Mouse (Mus musculus): ENCODE measurements around the gene 4930578G10Rik. TPM values are rescaled to one million over a fixed set of nuclear protein-coding genes. Genes with fewer than 3 reads are reported as not detected.
"Not testable (repeated sequence)": the region's sequence is repeated elsewhere in the genome, so short reads cannot be mapped to it uniquely, and the experiment has no call there.

The 4930578G10Rik gene
- not detected for total RNA-seq (2021)
- polyA plus RNA-seq (2012; rRNA removed), result 0.32 TPM in 1 of 2 replicates, not detected in the other
- long read RNA-seq, result 0 reads

DNA sequence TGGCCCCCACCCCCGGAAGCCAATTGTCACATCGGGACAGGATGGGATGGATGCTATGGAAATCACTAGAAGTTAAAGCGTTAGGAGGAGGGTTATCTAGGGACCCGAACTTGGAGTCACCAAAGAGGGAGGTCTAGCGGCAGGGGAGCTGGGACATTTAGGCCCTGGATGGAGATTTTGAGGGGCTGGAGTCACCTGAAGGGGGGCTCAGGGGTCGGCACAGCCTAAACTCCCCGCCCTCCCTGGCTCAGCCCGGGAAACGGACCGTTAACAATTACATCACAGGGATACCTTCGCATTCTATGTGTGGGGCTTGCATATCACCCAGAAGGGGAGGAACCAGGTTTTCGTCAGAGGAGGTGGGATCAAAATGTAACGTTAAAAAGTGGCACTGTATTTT lies at the start of gene 4930578G10Rik:
Gene 4930578G10Rik, plus strand, starts transcription at position 301 of the 400 bp plus-strand sequence.
- WGBS, result no CpG with 5 or more reads among the region's 13 CpGs
- not testable (repeated sequence) for DNase-seq; H3K4me1 ChIP-seq (ENCODE audit: control insufficient read depth, insufficient read depth, low read length)

DNA sequence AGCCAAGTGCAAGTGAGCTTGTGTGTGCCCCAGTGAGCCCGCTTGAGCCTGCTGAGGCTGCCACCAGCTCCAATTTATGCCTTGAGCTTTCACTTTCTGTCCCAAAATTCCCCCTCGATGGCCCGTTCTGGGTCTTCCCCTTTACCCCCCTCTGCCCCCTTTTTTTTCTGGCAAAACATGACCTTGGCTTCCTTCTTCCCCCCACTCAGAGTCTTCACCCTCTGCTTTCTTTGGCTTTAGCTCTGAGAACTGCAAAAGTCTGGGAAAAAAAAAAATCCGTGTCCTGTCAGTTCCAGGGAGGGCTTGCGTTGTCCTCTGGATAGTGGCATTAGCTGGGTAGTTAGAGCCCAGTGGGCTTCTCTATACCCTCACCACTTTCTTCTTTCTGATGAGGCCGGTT lies 21.1 kb downstream of the 4930578G10Rik start, which contains the start of gene Ccl19:
Gene Ccl19, minus strand, starts transcription at position 101 of the 400 bp plus-strand sequence.
- H3K4me3 ChIP-seq; DNase-seq; H3K4me1 ChIP-seq (ENCODE audit: control insufficient read depth, insufficient read depth, low read length); H3K27me3 ChIP-seq (ENCODE audit: control insufficient read depth, insufficient read depth, low read length); H3K27ac ChIP-seq; intact Hi-C loops (cut with DNase I); H3K9ac ChIP-seq (ENCODE audit: low read depth, low read length); H3K36me3 ChIP-seq (ENCODE audit: control insufficient read depth, insufficient read depth, low read length); H3K79me2 ChIP-seq (replicated peaks; ENCODE audit: control insufficient read depth, insufficient read depth, low read length): not testable (repeated sequence)
- WGBS, result no CpG with 5 or more reads among the region's 6 CpGs

More for the DNA sequence above, at the start of gene 4930578G10Rik:
- H3K27ac ChIP-seq; H3K79me2 ChIP-seq (replicated peaks; ENCODE audit: control insufficient read depth, insufficient read depth, low read length); intact Hi-C loops (cut with DNase I); H3K4me3 ChIP-seq; H3K27me3 ChIP-seq (ENCODE audit: control insufficient read depth, insufficient read depth, low read length); H3K9ac ChIP-seq (ENCODE audit: low read depth, low read length); H3K36me3 ChIP-seq (ENCODE audit: control insufficient read depth, insufficient read depth, low read length): not testable (repeated sequence)

DNA sequence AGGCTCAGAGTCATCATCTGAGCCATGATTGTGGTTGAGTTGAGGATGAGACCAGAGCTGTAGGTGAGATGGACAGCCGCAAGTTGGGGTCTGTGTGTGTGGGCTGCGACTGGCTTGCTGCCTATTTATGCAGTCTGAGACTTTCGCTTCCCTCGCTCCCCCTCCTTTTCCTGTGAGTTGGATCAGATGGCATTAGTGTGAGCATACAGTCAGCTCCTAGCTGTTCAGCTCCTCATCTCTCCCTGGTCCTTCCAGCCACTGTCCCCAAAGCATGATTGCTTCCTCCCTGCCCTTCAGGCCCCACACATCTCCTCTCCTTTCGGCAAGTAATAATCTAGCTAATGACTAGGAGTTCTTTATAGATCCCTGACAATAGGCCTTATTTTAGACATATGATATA lies 38.5 kb downstream of the 4930578G10Rik start, which contains the start of gene Ccl21a:
Gene Ccl21a, minus strand, starts transcription at position 101 of the 400 bp plus-strand sequence.
- H3K9ac ChIP-seq (ENCODE audit: low read depth, low read length), result not testable (repeated sequence)

DNA sequence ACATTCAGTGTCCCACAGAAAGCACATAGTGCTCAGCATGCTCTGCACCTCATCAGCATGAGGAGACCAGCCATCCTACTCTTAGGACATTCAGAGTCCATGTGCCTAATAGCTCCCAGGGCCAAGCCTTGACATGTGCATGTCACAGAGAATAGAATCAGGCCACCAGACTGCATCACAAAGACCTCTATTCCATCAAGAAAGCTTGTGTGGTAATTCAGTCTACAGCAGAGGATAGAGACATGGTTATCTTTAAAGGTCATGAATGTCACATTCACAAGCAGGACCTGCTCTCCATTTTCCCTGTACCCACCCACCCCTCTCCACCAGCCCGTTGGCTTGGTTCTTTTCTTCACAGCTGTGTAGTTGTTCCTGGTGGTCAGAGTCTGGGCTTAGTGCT lies 118.4 kb downstream of the 4930578G10Rik start, which contains the start of gene Fam205a1:
Gene Fam205a1, minus strand, starts transcription at position 101 of the 400 bp plus-strand sequence.
- H3K9ac ChIP-seq (ENCODE audit: low read depth, low read length); H3K4me3 ChIP-seq; H3K79me2 ChIP-seq (replicated peaks; ENCODE audit: control insufficient read depth, insufficient read depth, low read length); H3K4me1 ChIP-seq (ENCODE audit: control insufficient read depth, insufficient read depth, low read length); H3K27ac ChIP-seq; H3K27me3 ChIP-seq (ENCODE audit: control insufficient read depth, insufficient read depth, low read length); H3K36me3 ChIP-seq (ENCODE audit: control insufficient read depth, insufficient read depth, low read length); intact Hi-C loops (cut with DNase I); DNase-seq: not testable (repeated sequence)
- WGBS, result 71% methylated on average over 1 of the region's 1 CpGs

More for the DNA sequence above, 38.5 kb downstream of the 4930578G10Rik start, which contains the start of gene Ccl21a:
- H3K27ac ChIP-seq; H3K36me3 ChIP-seq (ENCODE audit: control insufficient read depth, insufficient read depth, low read length); intact Hi-C loops (cut with DNase I); DNase-seq; H3K4me1 ChIP-seq (ENCODE audit: control insufficient read depth, insufficient read depth, low read length); H3K4me3 ChIP-seq; H3K27me3 ChIP-seq (ENCODE audit: control insufficient read depth, insufficient read depth, low read length); H3K79me2 ChIP-seq (replicated peaks; ENCODE audit: control insufficient read depth, insufficient read depth, low read length): not testable (repeated sequence)
- no CpG with 5 or more reads among the region's 5 CpGs for WGBS

DNA sequence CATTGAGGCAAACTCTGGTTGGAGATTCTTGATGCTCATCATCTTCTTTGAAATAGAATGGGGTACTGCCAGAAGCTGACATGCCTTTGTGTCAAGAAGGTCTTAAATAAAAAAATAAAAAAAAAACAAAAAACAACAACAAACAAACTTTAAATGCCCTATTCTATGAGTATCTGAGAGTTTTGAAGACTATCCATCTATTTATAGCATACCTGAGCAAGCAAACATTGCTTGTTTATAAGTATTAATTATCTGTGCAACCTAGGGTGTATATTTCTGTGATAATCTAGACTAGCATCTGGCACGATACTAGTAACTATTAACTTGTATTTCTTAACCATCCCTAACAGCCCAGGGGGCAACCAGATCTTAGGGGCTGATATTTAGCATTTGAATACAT lies 121.3 kb downstream of the 4930578G10Rik start, which contains the start of gene Gm12394:
Gene Gm12394, minus strand, starts transcription at position 101 of the 400 bp plus-strand sequence.
- H3K36me3 ChIP-seq (ENCODE audit: control insufficient read depth, insufficient read depth, low read length); DNase-seq; H3K9ac ChIP-seq (ENCODE audit: low read depth, low read length); H3K4me1 ChIP-seq (ENCODE audit: control insufficient read depth, insufficient read depth, low read length); H3K4me3 ChIP-seq; H3K79me2 ChIP-seq (replicated peaks; ENCODE audit: control insufficient read depth, insufficient read depth, low read length); intact Hi-C loops (cut with DNase I); H3K27ac ChIP-seq; H3K27me3 ChIP-seq (ENCODE audit: control insufficient read depth, insufficient read depth, low read length): not testable (repeated sequence)
- 74% methylated on average over 1 of the region's 1 CpGs for WGBS

DNA sequence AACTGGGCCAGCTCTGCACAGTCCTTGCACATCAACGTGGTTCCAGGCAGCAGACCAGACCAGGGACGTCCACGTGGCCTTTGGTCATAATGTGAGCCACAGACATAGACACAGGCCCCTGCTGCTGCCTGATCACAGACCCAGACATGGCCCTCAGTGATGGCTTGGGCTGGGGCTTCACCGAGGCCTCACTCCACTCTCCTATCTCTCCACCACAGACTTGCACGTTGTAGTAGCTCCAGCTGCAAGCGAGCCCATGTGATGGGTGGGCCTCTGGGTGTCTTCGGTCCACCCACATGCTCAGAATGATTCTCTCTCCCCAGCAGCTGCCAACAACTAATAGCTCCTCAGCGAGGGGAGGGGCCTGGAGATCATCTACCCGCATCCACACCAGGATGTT lies 125.1 kb downstream of the 4930578G10Rik start:
- H3K4me1 ChIP-seq (ENCODE audit: control insufficient read depth, insufficient read depth, low read length); H3K27me3 ChIP-seq (ENCODE audit: control insufficient read depth, insufficient read depth, low read length); H3K79me2 ChIP-seq (replicated peaks; ENCODE audit: control insufficient read depth, insufficient read depth, low read length); H3K9ac ChIP-seq (ENCODE audit: low read depth, low read length); H3K4me3 ChIP-seq; DNase-seq; H3K27ac ChIP-seq; H3K36me3 ChIP-seq (ENCODE audit: control insufficient read depth, insufficient read depth, low read length); intact Hi-C loops (cut with DNase I): not testable (repeated sequence)
- WGBS, result 63% methylated on average over 9 of the region's 9 CpGs

DNA sequence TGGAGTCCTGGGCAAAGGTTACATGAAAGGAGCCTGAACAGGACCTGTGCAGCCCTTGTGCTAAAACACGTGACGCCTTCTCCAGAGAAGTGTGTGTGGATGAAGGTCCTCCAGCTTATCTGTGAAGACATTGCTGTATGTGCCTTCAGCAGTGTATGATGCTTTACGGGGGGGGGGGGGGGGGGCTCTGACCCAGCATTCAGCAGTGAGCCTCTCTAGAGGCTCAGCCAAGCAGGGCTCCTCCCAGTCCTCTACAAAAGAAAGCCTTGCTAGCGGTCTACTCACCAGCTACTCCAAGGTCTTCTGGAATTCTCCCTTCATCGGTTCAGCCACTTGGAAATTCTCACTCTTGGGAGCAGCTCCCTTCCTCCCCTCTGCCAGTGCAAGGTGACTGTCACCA lies 128.1 kb downstream of the 4930578G10Rik start:
- H3K27ac ChIP-seq; H3K36me3 ChIP-seq (ENCODE audit: control insufficient read depth, insufficient read depth, low read length); H3K9ac ChIP-seq (ENCODE audit: low read depth, low read length); intact Hi-C loops (cut with DNase I); H3K79me2 ChIP-seq (replicated peaks; ENCODE audit: control insufficient read depth, insufficient read depth, low read length); H3K27me3 ChIP-seq (ENCODE audit: control insufficient read depth, insufficient read depth, low read length); DNase-seq; H3K4me1 ChIP-seq (ENCODE audit: control insufficient read depth, insufficient read depth, low read length); H3K4me3 ChIP-seq: not testable (repeated sequence)
- WGBS, result 69% methylated on average over 5 of the region's 5 CpGs
